Mouse (Mus musculus): ENCODE measurements around the gene Ski. TPM values are rescaled to one million over a fixed set of nuclear protein-coding genes. Genes with fewer than 3 reads are reported as not detected.

The Ski gene
- polyA plus RNA-seq, 1 experiment = 31.7 TPM

DNA sequence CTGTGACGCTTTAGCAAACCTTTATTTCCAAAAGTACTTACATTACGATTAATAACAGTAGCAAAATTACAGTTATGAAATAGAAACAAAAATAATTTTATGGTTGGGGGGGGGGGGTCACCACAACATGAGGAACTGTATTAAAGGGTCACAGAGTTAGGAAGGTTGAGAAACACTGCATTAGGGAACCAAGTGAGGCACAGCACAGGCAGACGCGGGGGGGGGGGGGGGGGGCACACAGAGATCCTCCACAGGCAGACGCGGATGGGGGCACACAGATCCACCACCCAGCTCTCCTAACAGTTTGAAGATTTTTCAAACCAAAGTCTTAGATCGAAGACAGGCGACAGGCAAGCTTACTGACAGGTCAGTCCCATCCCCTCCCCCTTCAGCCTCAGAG is 15.9 kb downstream of the Ski start:
- TF ChIP-seq GATA1 (IDR thresholded peaks at IDR 0.05; ENCODE audit: low read length) = no peak

DNA sequence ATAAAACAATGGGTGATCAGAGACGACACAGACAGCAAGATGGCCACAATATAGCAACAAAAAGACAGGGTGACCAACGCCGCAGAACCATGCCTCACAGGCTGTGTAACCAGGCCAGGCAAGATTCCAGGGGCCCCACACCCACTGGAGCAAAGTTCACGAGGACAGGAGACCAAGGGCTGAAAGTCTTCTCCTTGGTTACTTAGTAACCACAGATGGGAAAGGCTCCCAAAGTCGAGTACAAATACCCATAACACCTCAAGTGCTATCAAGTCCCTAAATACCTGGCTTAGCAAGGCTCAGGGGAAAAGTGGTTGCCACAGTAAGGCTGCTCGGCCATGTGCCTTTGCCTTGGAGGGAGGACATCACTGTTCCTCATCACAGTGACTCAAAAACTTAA is 16.5 kb downstream of the Ski start:
- no peak for TF ChIP-seq GATA1 (IDR thresholded peaks at IDR 0.05; ENCODE audit: low read length)

DNA sequence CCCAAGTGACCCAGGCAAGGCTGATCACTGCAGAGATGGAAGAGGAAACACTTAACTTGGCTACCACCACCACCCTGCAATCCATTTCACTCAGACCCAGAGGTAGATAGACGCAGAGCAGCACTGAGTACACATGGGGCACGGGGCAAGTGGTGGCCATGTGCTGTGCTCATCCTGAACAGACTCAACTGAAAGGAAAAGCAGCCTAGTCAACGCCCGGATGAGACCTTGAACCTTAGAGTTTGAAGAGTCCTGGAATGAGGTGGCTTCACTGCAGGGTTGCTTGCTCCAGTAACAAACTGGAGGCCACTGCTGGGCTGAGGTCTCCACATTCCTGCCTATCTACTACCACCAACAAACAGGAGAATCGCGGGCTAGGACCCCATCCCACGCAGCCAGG is 20.6 kb downstream of the Ski start:
- TF ChIP-seq GATA1 (IDR thresholded peaks at IDR 0.05; ENCODE audit: low read length) = no peak

DNA sequence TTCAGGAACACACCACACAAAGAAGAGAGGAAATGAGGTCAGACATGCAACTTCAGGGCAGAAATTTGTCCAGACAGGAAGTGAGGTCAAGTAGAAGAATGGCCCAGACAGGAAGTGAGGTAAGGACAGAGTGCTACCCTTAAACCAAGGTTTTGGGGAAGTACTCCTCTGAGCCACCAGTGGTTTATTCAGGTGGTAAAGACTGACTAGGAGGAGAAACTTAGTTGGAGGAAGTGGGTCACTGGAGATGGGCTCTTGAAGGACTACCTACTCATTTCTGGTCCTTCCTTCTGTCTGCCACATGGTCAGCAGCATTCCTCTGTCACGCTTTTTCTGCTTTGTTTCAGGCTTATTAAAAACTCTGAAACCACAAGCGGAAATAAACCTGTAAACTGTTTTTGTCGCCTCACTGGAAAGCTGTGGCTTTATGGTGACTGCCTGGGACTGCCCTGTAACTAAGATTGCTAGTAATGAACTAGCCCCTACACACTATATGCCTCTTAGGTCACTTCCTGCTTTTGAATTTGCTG is 21.5 kb downstream of the Ski start:
- TF ChIP-seq GATA1 (IDR thresholded peaks at IDR 0.05; ENCODE audit: low read length) = no peak

DNA sequence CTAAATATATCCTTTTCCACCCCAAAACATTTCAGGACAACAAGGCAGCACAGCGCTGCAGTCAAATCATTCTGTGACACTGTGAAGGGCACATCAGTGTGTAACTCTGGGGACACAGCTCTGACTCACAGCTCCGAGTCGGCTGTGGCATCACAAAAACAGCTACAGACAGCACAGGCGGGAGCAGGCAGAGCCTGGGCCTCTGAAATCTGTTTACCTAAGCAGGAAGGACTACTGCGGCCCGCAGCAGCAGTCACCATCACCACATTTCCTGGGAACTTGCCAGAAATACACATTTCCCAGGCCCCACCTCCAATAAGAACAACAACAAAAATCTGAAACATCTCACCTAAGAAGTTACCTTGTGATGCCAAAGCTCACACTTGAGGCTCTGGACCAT is 24.7 kb downstream of the Ski start:
- TF ChIP-seq GATA1 (IDR thresholded peaks at IDR 0.05; ENCODE audit: low read length) = no peak

DNA sequence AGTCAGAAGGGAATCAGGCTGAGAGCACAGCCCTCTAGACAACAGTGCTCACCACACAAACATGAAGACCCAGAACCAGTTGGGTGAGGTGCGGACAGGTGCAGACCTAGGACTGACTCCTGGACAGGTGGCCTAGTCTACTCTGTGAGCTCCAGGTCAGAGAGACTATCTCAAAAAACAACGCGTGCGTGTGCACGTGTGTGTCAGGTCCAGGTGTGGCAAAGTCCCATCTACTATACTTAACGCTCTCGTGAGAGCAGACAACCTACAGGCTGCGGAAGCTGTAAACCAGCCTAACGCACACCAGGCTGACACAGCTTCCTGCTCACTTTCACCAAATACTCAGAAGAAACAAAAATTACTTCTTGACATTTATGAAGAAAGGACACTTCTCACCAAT is 27.2 kb downstream of the Ski start:
- no peak for TF ChIP-seq GATA1 (IDR thresholded peaks at IDR 0.05; ENCODE audit: low read length)

DNA sequence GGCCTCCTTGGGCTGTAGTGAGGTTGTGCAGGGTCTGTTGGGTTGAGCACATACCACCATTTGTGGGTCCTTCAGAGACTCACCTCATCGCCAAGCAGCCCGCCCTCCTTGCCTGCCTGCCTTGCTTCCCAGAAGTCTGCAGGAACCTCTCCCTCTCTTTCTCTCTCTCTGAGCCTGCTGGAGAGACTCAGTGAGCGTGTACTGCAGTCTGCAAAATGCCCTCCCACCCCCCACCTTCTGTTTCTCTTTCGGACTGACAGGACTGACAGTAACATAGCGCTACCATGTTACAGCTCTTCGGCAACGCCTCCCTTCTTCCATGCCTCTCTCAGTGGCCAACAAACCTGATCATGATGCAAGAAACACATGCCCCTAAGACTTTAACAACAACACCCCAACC is 32.1 kb downstream of the Ski start:
- no peak for TF ChIP-seq GATA1 (IDR thresholded peaks at IDR 0.05; ENCODE audit: low read length)

DNA sequence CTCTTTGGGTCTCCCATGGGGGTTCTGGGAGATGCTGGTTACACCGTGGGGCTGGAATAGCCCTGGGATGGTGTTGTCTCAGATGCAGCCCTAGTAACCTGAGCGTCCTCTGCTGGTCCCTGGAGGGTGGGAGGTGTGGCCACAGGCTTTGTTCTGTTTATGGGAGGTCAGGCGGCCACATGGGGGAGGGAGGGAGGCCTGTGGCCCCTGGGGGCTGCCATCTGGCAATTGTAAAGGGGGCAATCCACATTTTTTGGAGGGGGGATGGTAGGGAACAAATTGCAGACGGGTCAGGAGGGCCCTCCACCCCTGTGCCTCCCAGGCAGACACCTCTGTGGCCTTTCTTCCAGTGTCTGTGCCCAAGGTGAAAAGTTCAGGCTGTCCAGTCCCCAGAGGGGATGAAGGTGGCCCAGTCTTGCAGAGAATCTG is 32.7 kb downstream of the Ski start:
- no peak for TF ChIP-seq GATA1 (IDR thresholded peaks at IDR 0.05; ENCODE audit: low read length)

DNA sequence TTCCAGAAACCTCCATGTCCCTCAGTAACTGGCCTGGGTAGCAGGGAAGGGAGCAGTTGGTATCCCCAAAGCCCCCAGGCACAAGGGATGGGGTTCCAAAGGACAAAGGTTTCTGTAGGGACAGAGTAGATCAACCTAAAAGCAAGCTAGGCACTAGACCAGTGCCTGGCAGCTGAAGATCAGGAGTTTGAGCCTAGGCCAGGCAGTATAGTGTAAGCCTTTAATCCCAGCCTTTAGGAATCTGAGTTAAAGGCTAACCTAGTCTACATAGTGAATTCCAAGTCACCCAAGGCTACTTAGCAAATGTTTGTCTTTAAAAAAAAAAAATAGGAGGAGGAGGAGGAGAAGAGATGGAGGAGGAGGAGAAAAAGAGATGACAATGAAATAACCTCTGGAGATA is 33.6 kb downstream of the Ski start:
- TF ChIP-seq GATA1 (IDR thresholded peaks at IDR 0.05; ENCODE audit: low read length) = no peak

DNA sequence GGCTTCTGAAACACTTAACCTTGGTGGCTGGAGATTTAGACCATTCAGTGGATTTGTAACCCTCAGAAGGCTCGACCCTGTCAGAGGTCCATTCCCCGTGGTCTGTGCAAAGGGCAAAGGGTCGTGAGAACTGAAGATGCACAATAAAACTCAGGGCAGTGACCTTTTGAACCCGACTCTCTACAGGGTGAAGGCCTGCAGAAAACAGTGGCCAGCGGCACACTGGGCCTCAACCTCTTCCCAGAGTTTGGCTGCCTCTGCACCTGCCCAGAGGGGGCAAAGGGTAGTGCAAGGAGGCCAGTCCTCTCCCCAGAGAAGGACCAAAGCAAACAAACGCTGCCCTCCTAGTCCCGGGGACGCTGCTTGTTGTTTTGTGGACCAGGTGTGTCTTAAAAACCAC is 34.1 kb downstream of the Ski start:
- TF ChIP-seq GATA1 (IDR thresholded peaks at IDR 0.05; ENCODE audit: low read length) = no peak

DNA sequence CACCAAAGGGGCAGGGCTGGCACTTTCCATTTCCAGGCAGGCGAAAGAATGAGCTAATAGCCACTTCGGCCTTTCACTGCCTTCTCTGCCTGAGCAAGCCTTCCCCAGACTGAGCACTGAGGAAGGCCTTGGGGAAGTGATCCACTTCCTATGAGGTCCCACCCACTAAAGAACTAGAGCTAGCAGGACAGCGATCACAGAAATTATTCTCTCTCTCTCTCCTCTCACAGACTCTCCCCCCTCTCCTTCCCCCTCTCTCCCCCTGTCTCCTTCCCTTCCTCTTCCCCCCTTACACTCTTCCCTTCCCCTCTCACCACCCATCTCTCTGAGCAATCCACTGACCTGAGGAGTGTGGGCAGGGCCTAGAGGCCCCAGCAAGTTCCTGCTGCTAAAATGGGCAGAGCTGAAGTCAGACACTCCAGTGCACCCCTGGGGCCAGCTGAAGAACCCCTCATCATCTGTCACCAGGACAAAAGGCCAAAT is 35.2 kb downstream of the Ski start:
- TF ChIP-seq GATA1 (IDR thresholded peaks at IDR 0.05; ENCODE audit: low read length) = no peak

DNA sequence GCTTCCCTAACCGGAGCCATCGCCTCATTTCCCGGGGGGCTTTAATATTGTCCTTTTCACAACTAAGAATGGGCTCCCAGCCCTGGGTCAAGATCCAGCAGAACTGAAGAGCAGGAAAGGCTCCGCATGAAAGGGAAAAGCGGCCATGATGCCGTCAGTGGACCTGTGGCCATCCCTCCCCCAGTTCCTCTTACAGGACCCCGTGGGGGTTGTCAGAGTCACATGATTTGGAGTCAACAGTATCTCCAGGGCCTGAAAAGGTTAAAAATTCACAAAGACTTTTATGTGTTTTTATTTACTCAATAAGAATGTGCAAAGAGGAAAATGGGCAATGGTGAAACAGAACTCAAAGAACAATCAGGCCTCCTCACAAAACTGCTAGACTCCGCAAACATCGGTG is 36.5 kb downstream of the Ski start:
- no peak for TF ChIP-seq GATA1 (IDR thresholded peaks at IDR 0.05; ENCODE audit: low read length)

DNA sequence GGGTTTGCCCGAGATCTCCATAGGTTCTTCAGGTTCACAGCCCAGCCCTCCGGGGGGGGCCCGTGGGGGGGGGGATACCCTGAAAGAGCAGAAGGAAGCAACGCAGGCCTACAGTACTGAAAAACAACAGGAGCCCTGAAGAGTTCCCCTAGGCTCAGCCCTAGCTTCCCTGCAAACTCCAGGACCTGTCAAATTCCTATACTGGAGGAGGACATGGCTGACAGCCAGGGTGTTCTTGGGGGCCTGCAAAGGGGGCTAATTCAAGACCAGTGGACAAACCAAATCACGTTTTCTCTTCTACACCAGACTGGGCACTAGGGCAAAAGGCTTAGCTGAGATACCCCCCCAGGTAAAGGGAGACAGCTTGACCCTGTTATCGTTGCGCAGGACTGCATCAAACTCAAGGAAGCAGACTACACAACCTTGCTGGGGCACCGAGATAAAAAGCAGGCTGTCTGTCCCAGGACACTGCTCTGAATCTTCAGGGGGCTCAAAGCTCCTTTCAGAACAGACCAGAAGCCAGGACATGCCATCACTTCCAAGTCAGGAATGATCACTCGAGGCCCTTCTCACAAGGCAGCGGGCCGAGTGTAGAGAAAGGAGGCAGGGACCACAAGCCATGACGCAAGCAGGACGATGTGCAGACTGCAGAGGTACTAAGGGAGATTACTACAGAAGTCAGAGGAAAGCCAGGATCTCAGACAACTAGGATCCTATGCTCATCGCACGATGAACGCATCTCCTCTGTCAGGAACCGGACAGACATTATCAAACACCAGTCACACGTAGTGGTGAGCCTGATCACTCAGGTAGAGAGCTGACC is 37.9 kb downstream of the Ski start:
- TF ChIP-seq GATA1 (IDR thresholded peaks at IDR 0.05; ENCODE audit: low read length) = no peak

DNA sequence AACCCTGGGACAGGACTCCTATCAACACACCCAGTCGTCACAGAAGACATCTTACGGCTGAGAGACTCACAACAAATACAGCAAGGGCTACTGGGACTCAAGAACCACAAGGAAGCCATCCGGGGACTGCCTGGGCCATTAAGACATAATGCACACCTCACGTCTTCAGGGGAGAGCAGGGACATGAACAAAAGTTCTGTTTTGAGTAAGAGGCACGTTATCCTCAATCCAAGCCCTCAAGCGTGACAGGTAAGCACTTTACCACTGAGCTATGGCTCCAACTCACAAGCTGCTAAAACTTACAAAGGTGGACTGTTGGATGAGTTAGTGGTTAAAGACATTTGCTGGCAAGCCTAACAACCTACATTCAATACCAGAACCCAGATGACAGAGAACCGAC is 39.2 kb downstream of the Ski start:
- no peak for TF ChIP-seq GATA1 (IDR thresholded peaks at IDR 0.05; ENCODE audit: low read length)

DNA sequence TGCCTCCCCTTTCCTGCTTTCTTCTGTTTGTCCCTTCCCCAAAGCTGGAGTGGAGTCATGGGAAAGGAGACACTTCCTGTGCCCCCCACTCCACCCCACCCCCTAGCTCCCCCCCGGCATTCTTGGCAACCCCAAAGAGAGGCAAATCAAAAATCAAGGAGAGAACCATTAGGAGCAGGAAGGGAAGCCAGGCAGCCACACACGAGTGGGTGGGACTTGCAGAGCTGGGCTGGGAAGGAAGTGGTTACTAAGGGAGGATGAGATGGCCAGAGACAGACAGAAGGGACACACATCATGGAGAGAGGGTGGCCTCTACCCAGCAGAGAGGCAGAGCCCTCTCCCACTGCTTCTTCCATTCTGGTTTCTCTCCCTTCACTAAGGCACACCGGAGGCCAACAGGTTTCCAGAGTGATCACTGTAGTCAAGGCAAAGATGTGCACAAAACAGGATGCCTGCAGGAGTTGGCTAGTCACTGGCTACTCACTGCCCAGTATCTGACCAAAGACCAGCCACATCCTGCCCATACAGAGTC is 43.3 kb downstream of the Ski start:
- no peak for TF ChIP-seq GATA1 (IDR thresholded peaks at IDR 0.05; ENCODE audit: low read length)

DNA sequence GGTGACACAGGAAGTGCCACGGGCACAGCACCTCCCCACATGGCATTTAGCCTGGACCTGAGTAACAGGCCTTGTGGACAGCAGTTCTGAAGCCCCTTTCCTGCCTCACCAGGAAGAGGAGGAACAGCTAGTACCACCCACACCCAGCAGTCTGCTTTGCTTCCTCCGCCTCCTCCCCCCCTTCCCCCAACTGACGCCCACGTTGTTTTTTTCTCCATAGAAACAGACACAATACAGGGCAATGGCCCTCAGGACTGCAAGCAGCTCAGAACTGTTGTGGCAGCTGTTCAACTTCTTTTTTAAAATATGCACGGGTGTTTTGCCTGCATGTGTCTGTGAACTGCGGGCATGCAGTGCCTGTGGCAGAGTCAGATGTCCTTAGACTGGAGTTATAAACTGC is 44.1 kb downstream of the Ski start:
- TF ChIP-seq GATA1 (IDR thresholded peaks at IDR 0.05; ENCODE audit: low read length) = no peak

DNA sequence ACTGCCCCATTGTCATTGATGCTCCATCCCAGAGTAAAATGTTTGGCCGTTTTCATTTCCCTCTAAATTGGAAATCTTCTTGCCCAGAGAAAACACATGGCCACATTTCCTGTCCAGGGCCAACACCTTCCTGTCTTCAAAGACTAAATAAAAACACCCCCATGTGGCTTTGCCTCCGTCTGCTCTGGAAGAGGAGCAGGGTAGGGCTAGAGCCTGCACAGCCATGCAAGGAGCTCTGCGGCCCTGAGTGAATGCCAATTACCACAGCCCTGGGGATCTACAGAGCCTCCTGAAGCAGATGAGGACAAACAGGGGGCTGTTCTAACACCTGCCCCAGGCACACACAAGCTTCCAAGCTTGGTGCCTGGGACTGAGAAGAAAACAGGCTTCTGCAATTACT is 46.2 kb downstream of the Ski start:
- no peak for TF ChIP-seq GATA1 (IDR thresholded peaks at IDR 0.05; ENCODE audit: low read length)
